Mouse (Mus musculus): ENCODE data around the gene Epha3.

DNA sequence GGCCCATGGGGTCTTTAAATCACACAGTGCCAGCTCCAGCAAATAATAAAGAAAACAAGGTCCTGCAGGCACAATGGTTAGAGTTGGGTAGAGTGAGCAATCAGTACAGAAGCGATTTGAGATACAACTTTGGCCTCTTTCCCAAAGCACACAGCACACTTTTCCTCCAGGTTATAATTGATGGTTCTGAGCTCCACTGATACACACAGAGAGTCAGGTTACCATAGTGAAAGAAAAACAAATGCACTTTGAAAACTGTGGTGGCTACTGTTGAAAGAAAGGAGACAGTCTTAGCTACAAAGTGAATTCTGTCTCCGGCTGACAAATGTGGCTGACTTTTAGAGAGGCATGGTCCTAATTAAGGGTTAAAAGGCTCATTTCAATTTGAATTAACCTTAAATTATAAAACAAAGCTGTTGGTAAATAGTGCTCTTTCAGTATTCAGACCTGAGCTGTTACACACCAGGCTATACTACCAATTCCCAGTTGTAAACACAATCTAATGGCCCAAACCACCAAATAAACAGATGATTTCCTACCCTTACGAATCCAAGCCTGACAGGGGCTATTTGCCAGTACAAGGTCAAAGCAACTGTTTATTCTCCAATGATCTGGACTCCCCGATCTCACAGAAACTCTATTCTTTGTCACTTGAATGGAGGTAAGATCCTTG, 205.5 kb downstream of the Epha3 start:
- TF ChIP-seq POLR2A (IDR thresholded peaks at IDR 0.05; ENCODE audit: insufficient read depth, low read depth, low read length) (no peak), CTCF (IDR thresholded peaks at IDR 0.05) (no peak), EP300 (IDR thresholded peaks at IDR 0.05; ENCODE audit: insufficient read depth, low read depth, low read length) (no peak)
